In the genomic region with DNA sequence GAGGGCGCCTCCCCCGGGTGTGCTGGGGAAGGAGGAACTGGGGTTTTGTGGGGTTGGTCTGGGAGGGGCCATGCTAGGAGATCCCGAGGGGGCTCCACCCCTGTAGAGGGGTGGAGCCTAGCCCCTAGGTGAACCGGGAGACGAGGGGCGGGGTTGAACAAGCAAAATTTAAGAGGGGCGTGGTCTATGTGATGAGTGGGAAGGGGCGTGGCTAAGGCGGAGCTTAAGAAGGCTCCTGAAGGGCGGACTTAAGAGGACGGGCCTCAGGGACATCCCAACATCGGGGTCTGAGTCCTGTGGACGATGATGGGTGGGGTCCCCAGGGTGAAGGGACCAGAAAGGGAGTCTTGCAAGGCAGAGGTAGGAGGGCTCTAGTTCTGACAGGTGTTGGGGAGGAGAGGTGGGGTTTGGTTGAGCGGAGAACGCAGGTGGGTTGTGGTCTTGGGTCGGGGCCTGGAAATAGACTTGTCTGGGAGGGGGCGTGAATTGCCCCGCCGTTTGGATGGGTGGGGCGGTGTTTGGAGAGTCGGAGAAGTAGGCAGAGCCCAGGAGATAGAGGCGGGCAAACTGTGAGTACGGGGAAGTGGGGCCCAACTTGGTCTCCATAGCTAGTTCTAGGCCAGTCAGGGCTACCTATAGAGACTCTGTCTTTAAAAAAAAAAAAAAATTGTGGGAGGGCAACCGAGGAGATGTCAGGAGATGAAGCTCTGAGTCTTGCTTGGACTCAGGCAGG, we compare ENCODE assay signal across 8 mouse cellular contexts. TPM values are rescaled to one million over a fixed set of nuclear protein-coding genes. Genes with fewer than 3 reads are reported as not detected.
DNase-seq lines count a peak whose midpoint lies in the region; ATAC-seq and TF ChIP-seq lines count a peak whose summit lies in the region.

No protein-coding gene starts in this region.

- H3K4me1 ChIP-seq in MEL (ENCODE audit: control insufficient read depth in 1 of 2, insufficient read depth in 2 of 2, low read length in 2 of 2): peaks cover 4 to 24% of the 10 kb centered on the region in 2 experiments
- peaks cover 16% of the 10 kb centered on the region for H3K4me1 ChIP-seq in intestine, embryonic 16.5 days (ENCODE audit: control insufficient read depth, insufficient read depth, low read length)
- H3K4me1 ChIP-seq in lung, adult 2 months (ENCODE audit: control insufficient read depth, insufficient read depth, low read length): peaks cover 6% of the 10 kb centered on the region; the same call in 1 of the 2 replicates
- H3K4me1 ChIP-seq in neural tube, embryonic 15.5 days: peaks cover 19% of the 10 kb centered on the region

- no peaks in the 10 kb centered on the region for H3K79me2 ChIP-seq in MEL (ENCODE audit: control insufficient read depth, insufficient read depth, low read length, poor library complexity)

- H3K4me3 ChIP-seq in MEL (ENCODE audit: control insufficient read depth in 1 of 2, insufficient read depth in 1 of 2, low read depth in 2 of 2, low read length in 2 of 2): peak overlapping the region; percentile 74 to 97
- peak overlapping the region; percentile 42 for H3K4me3 ChIP-seq in intestine, embryonic 16.5 days (ENCODE audit: low read length)
- H3K4me3 ChIP-seq in lung, adult 2 months (replicated peaks; ENCODE audit: extremely low read depth, low read depth, low read length): peak overlapping the region; percentile 63
- peak overlapping the region; percentile 17 for H3K4me3 ChIP-seq in neural tube, embryonic 15.5 days (replicated peaks)

- TF ChIP-seq POLR2A in MEL (IDR thresholded peaks at IDR 0.05; ENCODE audit: control insufficient read depth in 1 of 2, insufficient read depth in 1 of 2, low read depth in 1 of 2, low read length in 2 of 2, poor library complexity in 1 of 2): no peak; a peak in 2 of 4 replicates
- TF ChIP-seq POLR2A in lung, adult 2 months (IDR thresholded peaks at IDR 0.05; ENCODE audit: borderline replicate concordance, extremely low read depth, low read depth, low read length): no peak

- no peak for TF ChIP-seq RAD21 in MEL (IDR thresholded peaks at IDR 0.05; ENCODE audit: low read depth, low read length)

- H3K36me3 ChIP-seq in MEL (ENCODE audit: control insufficient read depth in 1 of 2, insufficient read depth in 2 of 2, low read length in 2 of 2): peaks cover 0 to 14% of the 10 kb centered on the region in 2 experiments; a peak in 2 of 4 replicates
- no peaks in the 10 kb centered on the region for H3K36me3 ChIP-seq in intestine, embryonic 16.5 days (ENCODE audit: control insufficient read depth, insufficient read depth, low read length)
- H3K36me3 ChIP-seq in neural tube, embryonic 15.5 days: no peaks in the 10 kb centered on the region

- peak overlapping the region; percentile 66 for H3K4me2 ChIP-seq in intestine, embryonic 16.5 days (ENCODE audit: low read depth, low read length)
- peak overlapping the region; percentile 49 for H3K4me2 ChIP-seq in neural tube, embryonic 15.5 days

- intact Hi-C loops in gastrocnemius, postnatal 14 days (cut with DNase I; ENCODE audit: low total_unique reads): no loop called here

- no peaks in the 10 kb centered on the region for H3K9me3 ChIP-seq in MEL (replicated peaks; ENCODE audit: insufficient read depth, low read length)
- peaks cover 3% of the 10 kb centered on the region; the same call in 1 of the 2 replicates for H3K9me3 ChIP-seq in intestine, embryonic 16.5 days (ENCODE audit: control insufficient read depth, low read length)
- no peaks in the 10 kb centered on the region for H3K9me3 ChIP-seq in neural tube, embryonic 15.5 days (replicated peaks)

- peak in 2 of 3 experiments; percentile 43 to 50; a peak in 3 of 6 replicates for TF ChIP-seq CTCF in MEL (IDR thresholded peaks at IDR 0.05 in 2 of 3, conservative IDR thresholded peaks at IDR 0.05 in 1 of 3; ENCODE audit: control insufficient read depth in 1 of 3, insufficient read depth in 1 of 3, low read depth in 2 of 3, low read length in 3 of 3, poor library complexity in 1 of 3, severe bottlenecking in 1 of 3)
- TF ChIP-seq CTCF in lung, adult 2 months (IDR thresholded peaks at IDR 0.05; ENCODE audit: insufficient read depth, low read length): no peak

- no peaks in the 10 kb centered on the region for H3K27me3 ChIP-seq in MEL (ENCODE audit: control insufficient read depth in 1 of 2, insufficient read depth in 2 of 2, low read length in 2 of 2)
- H3K27me3 ChIP-seq in intestine, embryonic 16.5 days (replicated peaks; ENCODE audit: control insufficient read depth, insufficient read depth, low read length): peaks cover 42% of the 10 kb centered on the region
- H3K27me3 ChIP-seq in neural tube, embryonic 15.5 days (replicated peaks): peaks cover 88% of the 10 kb centered on the region

- peak; percentile 98 for DNase-seq in MEL (ENCODE audit: low read depth, low spot score)
- DNase-seq in brain, adult 2 months (ENCODE audit: low read depth, low spot score): peak; percentile 52
- peak; percentile 56 for DNase-seq in gastrocnemius, postnatal 14 days
- peak; percentile 72 for DNase-seq in lung, adult 2 months
- peak; percentile 65 for DNase-seq in urinary bladder, postnatal 25 days (ENCODE audit: low spot score)
- no peak for DNase-seq in left cerebral cortex, adult 9 months (ENCODE audit: low spot score in 2 of 2)

- WGBS in intestine, embryonic 16.5 days: 2% methylated on average over 24 of the region's 24 CpGs
- WGBS in lung, adult 2 months: 6% methylated on average over 24 of the region's 24 CpGs
- WGBS in neural tube, embryonic 15.5 days: 2% methylated on average over 24 of the region's 24 CpGs

- peak overlapping the region; percentile 80 for H3K9ac ChIP-seq in MEL (ENCODE audit: control insufficient read depth, low read depth, low read length, poor library complexity, severe bottlenecking)
- peak overlapping the region; percentile 52 for H3K9ac ChIP-seq in intestine, embryonic 16.5 days (ENCODE audit: low read depth, low read length)
- no peak overlapping the region for H3K9ac ChIP-seq in neural tube, embryonic 15.5 days (replicated peaks)

- no peak for TF ChIP-seq EP300 in MEL (IDR thresholded peaks at IDR 0.05; ENCODE audit: low read depth in 1 of 2, low read length in 2 of 2)

- ATAC-seq in intestine, embryonic 16.5 days: peak; percentile 66
- no peak for ATAC-seq in neural tube, embryonic 15.5 days (ENCODE audit: low FRiP score)

- no peak overlapping the region for H3K27ac ChIP-seq in MEL (ENCODE audit: control insufficient read depth, low read depth, low read length)
- H3K27ac ChIP-seq in intestine, embryonic 16.5 days (ENCODE audit: low read length): no peak overlapping the region
- no peak overlapping the region for H3K27ac ChIP-seq in neural tube, embryonic 15.5 days (replicated peaks)

TF ChIP-seq in MEL, 35 proteins besides CTCF, POLR2A, EP300 and RAD21 (continues in another document):
- TF ChIP-seq CHD2 (IDR thresholded peaks at IDR 0.05; ENCODE audit: low read length) (no peak), NRF1 (IDR thresholded peaks at IDR 0.05; ENCODE audit: insufficient read depth, low read depth, low read length, poor library complexity, severe bottlenecking) (no peak), BHLHE40 (IDR thresholded peaks at IDR 0.05; ENCODE audit: borderline replicate concordance, low read depth, low read length) (no peak)

RNA-seq across cellular contexts. Expression of a gene that starts 0.5 kb away (rescaled TPM):
- 1.2 and 1.7 TPM in 2 replicates for total RNA-seq in MEL (2012; rRNA removed)
- 1 to 10 TPM in 1 of 2 experiments, not detected in 1; 5.1 TPM for polyA plus RNA-seq in MEL (2012; ENCODE audit: insufficient read depth in 1 of 2, insufficient read length in 2 of 2, low read depth in 1 of 2, low replicate concordance in 2 of 2, missing spikeins in 1 of 2)
- under 1 TPM in 1 of 2 experiments, not detected in 1; 0.21 TPM for total RNA-seq in gastrocnemius, postnatal 14 days (2021)
- 1.3 and 1.8 TPM in 2 replicates for polyA plus RNA-seq in intestine, embryonic 16.5 days (2015; fragmentation: Nextera tagmentation; extraction: Ambion mirVana)
- 18.5 and 25.2 TPM in 2 replicates for polyA plus RNA-seq in lung, adult 2 months (2012; rRNA removed)
- polyA plus RNA-seq in neural tube, embryonic 15.5 days (2015; fragmentation: Nextera tagmentation; extraction: Ambion mirVana): 0.15 and 0.95 TPM in 2 replicates

RNA-seq across cellular contexts. Expression of a gene that starts 7.3 kb away (rescaled TPM):
- total RNA-seq in MEL (2012; rRNA removed): 0.04 TPM in 1 of 2 replicates, not detected in the other
- 1 to 10 TPM in 1 of 2 experiments, not detected in 1; 1.2 TPM for polyA plus RNA-seq in MEL (2012; ENCODE audit: insufficient read depth in 1 of 2, insufficient read length in 2 of 2, low read depth in 1 of 2, low replicate concordance in 2 of 2, missing spikeins in 1 of 2)
- total RNA-seq in gastrocnemius, postnatal 14 days (2021): under 1 TPM in 1 of 2 experiments, not detected in 1; 0.18 TPM
- polyA plus RNA-seq in intestine, embryonic 16.5 days (2015; fragmentation: Nextera tagmentation; extraction: Ambion mirVana): 0.06 TPM in 1 of 2 replicates, not detected in the other
- polyA plus RNA-seq in lung, adult 2 months (2012; rRNA removed): 0.09 TPM in 1 of 2 replicates, not detected in the other
- polyA plus RNA-seq in neural tube, embryonic 15.5 days (2015; fragmentation: Nextera tagmentation; extraction: Ambion mirVana): 0.15 TPM in 1 of 2 replicates, not detected in the other

RNA-seq across cellular contexts. Expression of a gene that starts 9.6 kb away (rescaled TPM):
- 0.42 and 0.46 TPM in 2 replicates for total RNA-seq in MEL (2012; rRNA removed)
- 1 to 10 TPM in 1 of 2 experiments, not detected in 1; 1.3 TPM for polyA plus RNA-seq in MEL (2012; ENCODE audit: insufficient read depth in 1 of 2, insufficient read length in 2 of 2, low read depth in 1 of 2, low replicate concordance in 2 of 2, missing spikeins in 1 of 2)
- total RNA-seq in gastrocnemius, postnatal 14 days (2021): 10 to 100 TPM; 29.9 to 50.8 TPM
- polyA plus RNA-seq in intestine, embryonic 16.5 days (2015; fragmentation: Nextera tagmentation; extraction: Ambion mirVana): 21.0 and 24.3 TPM in 2 replicates
- polyA plus RNA-seq in lung, adult 2 months (2012; rRNA removed): 73.5 and 101 TPM in 2 replicates
- polyA plus RNA-seq in neural tube, embryonic 15.5 days (2015; fragmentation: Nextera tagmentation; extraction: Ambion mirVana): 83.0 and 85.9 TPM in 2 replicates

RNA-seq across cellular contexts. Expression of a gene that starts 16.4 kb away (rescaled TPM):
- 39.5 and 46.5 TPM in 2 replicates for total RNA-seq in MEL (2012; rRNA removed)
- polyA plus RNA-seq in MEL (2012; ENCODE audit: insufficient read depth in 1 of 2, insufficient read length in 2 of 2, low read depth in 1 of 2, low replicate concordance in 2 of 2, missing spikeins in 1 of 2): 10 to 100 TPM in 1 of 2 experiments, not detected in 1; 67.3 TPM
- 10 to 100 TPM; 20.4 to 20.6 TPM for total RNA-seq in gastrocnemius, postnatal 14 days (2021)
- polyA plus RNA-seq in intestine, embryonic 16.5 days (2015; fragmentation: Nextera tagmentation; extraction: Ambion mirVana): 126 and 130 TPM in 2 replicates
- polyA plus RNA-seq in lung, adult 2 months (2012; rRNA removed): 131 and 132 TPM in 2 replicates
- 71.3 and 72.0 TPM in 2 replicates for polyA plus RNA-seq in neural tube, embryonic 15.5 days (2015; fragmentation: Nextera tagmentation; extraction: Ambion mirVana)

RNA-seq across cellular contexts. Expression of a gene that starts 21.9 kb away (rescaled TPM):
- 41.1 and 49.9 TPM in 2 replicates for total RNA-seq in MEL (2012; rRNA removed)
- 100 to 1,000 TPM in 1 of 2 experiments, not detected in 1; 125 TPM for polyA plus RNA-seq in MEL (2012; ENCODE audit: insufficient read depth in 1 of 2, insufficient read length in 2 of 2, low read depth in 1 of 2, low replicate concordance in 2 of 2, missing spikeins in 1 of 2)
- 1 to 10 TPM; 8.6 to 9.3 TPM for total RNA-seq in gastrocnemius, postnatal 14 days (2021)
- 38.8 and 42.0 TPM in 2 replicates for polyA plus RNA-seq in intestine, embryonic 16.5 days (2015; fragmentation: Nextera tagmentation; extraction: Ambion mirVana)
- polyA plus RNA-seq in lung, adult 2 months (2012; rRNA removed): 437 and 505 TPM in 2 replicates
- 16.1 and 35.7 TPM in 2 replicates for polyA plus RNA-seq in neural tube, embryonic 15.5 days (2015; fragmentation: Nextera tagmentation; extraction: Ambion mirVana)

Comparison
In these comparisons a context has a peak if more than half of its experiments do, and no peak if none do; other contexts are left out.
1. DNase-seq: peak in MEL (single experiment), brain, adult 2 months (single experiment), gastrocnemius, postnatal 14 days (single experiment), lung, adult 2 months (single experiment) and urinary bladder, postnatal 25 days (single experiment); none in left cerebral cortex, adult 9 months (0 of 2).
2. H3K4me3 ChIP-seq: peak in every context shown above with its lines; median percentile 86 in MEL; 63 in lung, adult 2 months; 42 in intestine, embryonic 16.5 days; 17 in neural tube, embryonic 15.5 days.